Mouse (Mus musculus): ENCODE results near the gene Eif4e1b. TPM values are rescaled to one million over a fixed set of nuclear protein-coding genes. Genes with fewer than 3 reads are reported as not detected.
A peak's percentile ranks its signal among the peaks of the same experiment; 100 is the strongest.

The Eif4e1b gene
- polyA plus RNA-seq, 1 experiment from 2014 or later, result not detected

- no peak for DNase-seq (ENCODE audit: low spot score)
- ATAC-seq, result no peak
- 84% methylated on average over 6 of the region's 6 CpGs for WGBS
- no peak overlapping the region for H3K4me2 ChIP-seq (ENCODE audit: low read length)
- H3K4me1 ChIP-seq (ENCODE audit: control insufficient read depth, insufficient read depth, low read length), result no peaks in the 10 kb centered on the region
- H3K27ac ChIP-seq (ENCODE audit: low read depth, low read length), result no peak overlapping the region
- no peaks in the 10 kb centered on the region for H3K36me3 ChIP-seq (ENCODE audit: control insufficient read depth, insufficient read depth, low read length)
- H3K27me3 ChIP-seq (replicated peaks; ENCODE audit: control insufficient read depth, insufficient read depth, low read length), result no peaks in the 10 kb centered on the region
- no peak overlapping the region for H3K4me3 ChIP-seq (ENCODE audit: low read depth, low read length)
- no peak overlapping the region for H3K9ac ChIP-seq (ENCODE audit: low read length)
- H3K9me3 ChIP-seq (replicated peaks; ENCODE audit: control insufficient read depth, low read length), result no peaks in the 10 kb centered on the region
Measured at GRCm38 (mm10) chr13:54803010-54803409, 19.2 kb downstream of the Eif4e1b start.

DNA sequence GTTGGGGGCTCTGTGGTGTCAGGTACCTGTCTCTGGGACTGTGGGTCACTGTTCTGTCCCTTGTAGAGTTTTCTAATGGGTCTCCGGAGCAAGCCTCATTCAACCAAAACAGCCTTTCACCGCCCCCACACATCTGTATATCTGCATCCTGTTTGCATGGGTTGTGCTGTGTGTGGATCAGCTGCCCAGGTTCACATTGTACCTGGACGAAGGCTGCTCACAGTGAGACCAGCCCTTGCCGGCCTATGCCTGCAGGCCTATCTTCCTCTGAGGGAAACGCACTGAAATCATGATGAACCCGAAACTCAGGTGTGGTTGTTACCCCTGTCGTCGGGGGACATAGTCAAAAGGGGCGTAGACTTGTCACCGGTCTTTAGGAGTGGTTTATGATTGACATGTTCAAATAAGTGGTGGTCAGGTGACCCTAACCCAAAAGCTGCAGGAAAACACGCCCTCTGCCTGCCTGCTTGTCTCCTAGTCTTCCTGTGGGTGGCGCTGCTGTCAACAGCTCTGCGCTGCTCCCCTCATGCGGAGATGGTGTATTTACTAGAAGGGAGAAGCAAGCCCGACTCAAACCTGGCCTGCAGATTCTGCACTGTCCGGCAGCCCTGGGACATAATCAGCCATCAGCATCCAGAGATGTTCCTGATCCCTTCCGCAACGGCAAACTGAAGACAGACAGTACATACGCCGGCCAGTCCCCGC is 21.5 kb downstream of the Eif4e1b start:
- H3K27ac ChIP-seq (ENCODE audit: low read depth, low read length), result no peak overlapping the region
- H3K4me1 ChIP-seq (ENCODE audit: control insufficient read depth, insufficient read depth, low read length), result no peaks in the 10 kb centered on the region
- no peak overlapping the region for H3K4me3 ChIP-seq (ENCODE audit: low read depth, low read length)
- ATAC-seq, result peak; percentile 42; the same call in 1 of the 2 replicates
- DNase-seq (ENCODE audit: low spot score), result peak; percentile 65
- H3K9me3 ChIP-seq (replicated peaks; ENCODE audit: control insufficient read depth, low read length), result no peaks in the 10 kb centered on the region
- 37% methylated on average over 21 of the region's 21 CpGs for WGBS
- no peaks in the 10 kb centered on the region for H3K27me3 ChIP-seq (replicated peaks; ENCODE audit: control insufficient read depth, insufficient read depth, low read length)
- no peak overlapping the region for H3K9ac ChIP-seq (ENCODE audit: low read length)
- no peak overlapping the region for H3K4me2 ChIP-seq (ENCODE audit: low read length)
- H3K36me3 ChIP-seq (ENCODE audit: control insufficient read depth, insufficient read depth, low read length), result no peaks in the 10 kb centered on the region

GRCm38 (mm10) chr13:54806434-54806976 is 22.7 kb downstream of the Eif4e1b start:
- no peak for ATAC-seq
- no peaks in the 10 kb centered on the region for H3K4me1 ChIP-seq (ENCODE audit: control insufficient read depth, insufficient read depth, low read length)
- H3K36me3 ChIP-seq (ENCODE audit: control insufficient read depth, insufficient read depth, low read length), result no peaks in the 10 kb centered on the region
- no peak overlapping the region for H3K27ac ChIP-seq (ENCODE audit: low read depth, low read length)
- H3K9ac ChIP-seq (ENCODE audit: low read length), result no peak overlapping the region
- DNase-seq (ENCODE audit: low spot score), result no peak
- H3K4me2 ChIP-seq (ENCODE audit: low read length), result no peak overlapping the region
- no peak overlapping the region for H3K4me3 ChIP-seq (ENCODE audit: low read depth, low read length)
- H3K27me3 ChIP-seq (replicated peaks; ENCODE audit: control insufficient read depth, insufficient read depth, low read length), result no peaks in the 10 kb centered on the region
- no peaks in the 10 kb centered on the region for H3K9me3 ChIP-seq (replicated peaks; ENCODE audit: control insufficient read depth, low read length)
- 12% methylated on average over 13 of the region's 13 CpGs for WGBS

GRCm38 (mm10) chr13:54808067-54808466 is 24.3 kb downstream of the Eif4e1b start:
- Histone ChIP-seq H3K4me2 (ENCODE audit: low read length) (no peak overlapping the region), H3K27me3 (replicated peaks; ENCODE audit: control insufficient read depth, insufficient read depth, low read length) (no peaks in the 10 kb centered on the region), H3K36me3 (ENCODE audit: control insufficient read depth, insufficient read depth, low read length) (no peaks in the 10 kb centered on the region), H3K9me3 (replicated peaks; ENCODE audit: control insufficient read depth, low read length) (no peaks in the 10 kb centered on the region), H3K4me3 (ENCODE audit: low read depth, low read length) (no peak overlapping the region), H3K9ac (ENCODE audit: low read length) (no peak overlapping the region), H3K4me1 (ENCODE audit: control insufficient read depth, insufficient read depth, low read length) (no peaks in the 10 kb centered on the region), H3K27ac (ENCODE audit: low read depth, low read length) (no peak overlapping the region)
- no peak for ATAC-seq
- WGBS, result 85% methylated on average over 12 of the region's 12 CpGs
- no peak for DNase-seq (ENCODE audit: low spot score)

GRCm38 (mm10) chr13:54811476-54811875 is 27.7 kb downstream of the Eif4e1b start:
- Histone ChIP-seq H3K36me3 (ENCODE audit: control insufficient read depth, insufficient read depth, low read length) (no peaks in the 10 kb centered on the region), H3K27ac (ENCODE audit: low read depth, low read length) (no peak overlapping the region), H3K9ac (ENCODE audit: low read length) (no peak overlapping the region), H3K4me1 (ENCODE audit: control insufficient read depth, insufficient read depth, low read length) (no peaks in the 10 kb centered on the region), H3K27me3 (replicated peaks; ENCODE audit: control insufficient read depth, insufficient read depth, low read length) (no peaks in the 10 kb centered on the region), H3K9me3 (replicated peaks; ENCODE audit: control insufficient read depth, low read length) (no peaks in the 10 kb centered on the region), H3K4me2 (ENCODE audit: low read length) (no peak overlapping the region), H3K4me3 (ENCODE audit: low read depth, low read length) (no peak overlapping the region)
- no peak for DNase-seq (ENCODE audit: low spot score)
- no peak for ATAC-seq
- 71% methylated on average over 7 of the region's 7 CpGs for WGBS

DNA sequence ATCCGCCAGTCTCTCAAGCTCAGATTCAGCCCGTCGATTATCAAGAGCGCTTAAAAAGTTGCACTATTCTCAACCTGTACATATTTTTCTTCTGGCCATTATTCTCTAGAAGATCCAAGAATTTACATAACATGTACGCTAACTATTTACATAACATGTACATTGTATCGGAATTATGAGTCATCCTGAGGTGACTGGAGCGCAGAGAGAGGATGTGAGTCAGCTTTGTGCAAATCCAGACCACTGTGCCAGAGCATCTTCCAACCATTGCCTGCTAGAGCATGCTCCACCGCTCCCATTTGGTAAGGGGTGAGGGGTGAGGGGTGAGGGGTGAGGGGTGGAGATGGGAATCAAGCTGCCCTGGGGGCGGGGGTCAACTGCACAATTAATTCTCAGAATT is 29.6 kb downstream of the Eif4e1b start:
- no peak for DNase-seq (ENCODE audit: low spot score)
- 90% methylated on average over 9 of the region's 9 CpGs for WGBS
- H3K4me2 ChIP-seq (ENCODE audit: low read length), result no peak overlapping the region
- ATAC-seq, result no peak
- H3K27ac ChIP-seq (ENCODE audit: low read depth, low read length), result no peak overlapping the region
- H3K27me3 ChIP-seq (replicated peaks; ENCODE audit: control insufficient read depth, insufficient read depth, low read length), result no peaks in the 10 kb centered on the region
- no peak overlapping the region for H3K4me3 ChIP-seq (ENCODE audit: low read depth, low read length)
- H3K9ac ChIP-seq (ENCODE audit: low read length), result no peak overlapping the region
- H3K4me1 ChIP-seq (ENCODE audit: control insufficient read depth, insufficient read depth, low read length), result peaks cover 3% of the 10 kb centered on the region
- H3K36me3 ChIP-seq (ENCODE audit: control insufficient read depth, insufficient read depth, low read length), result no peaks in the 10 kb centered on the region
- no peaks in the 10 kb centered on the region for H3K9me3 ChIP-seq (replicated peaks; ENCODE audit: control insufficient read depth, low read length)

DNA sequence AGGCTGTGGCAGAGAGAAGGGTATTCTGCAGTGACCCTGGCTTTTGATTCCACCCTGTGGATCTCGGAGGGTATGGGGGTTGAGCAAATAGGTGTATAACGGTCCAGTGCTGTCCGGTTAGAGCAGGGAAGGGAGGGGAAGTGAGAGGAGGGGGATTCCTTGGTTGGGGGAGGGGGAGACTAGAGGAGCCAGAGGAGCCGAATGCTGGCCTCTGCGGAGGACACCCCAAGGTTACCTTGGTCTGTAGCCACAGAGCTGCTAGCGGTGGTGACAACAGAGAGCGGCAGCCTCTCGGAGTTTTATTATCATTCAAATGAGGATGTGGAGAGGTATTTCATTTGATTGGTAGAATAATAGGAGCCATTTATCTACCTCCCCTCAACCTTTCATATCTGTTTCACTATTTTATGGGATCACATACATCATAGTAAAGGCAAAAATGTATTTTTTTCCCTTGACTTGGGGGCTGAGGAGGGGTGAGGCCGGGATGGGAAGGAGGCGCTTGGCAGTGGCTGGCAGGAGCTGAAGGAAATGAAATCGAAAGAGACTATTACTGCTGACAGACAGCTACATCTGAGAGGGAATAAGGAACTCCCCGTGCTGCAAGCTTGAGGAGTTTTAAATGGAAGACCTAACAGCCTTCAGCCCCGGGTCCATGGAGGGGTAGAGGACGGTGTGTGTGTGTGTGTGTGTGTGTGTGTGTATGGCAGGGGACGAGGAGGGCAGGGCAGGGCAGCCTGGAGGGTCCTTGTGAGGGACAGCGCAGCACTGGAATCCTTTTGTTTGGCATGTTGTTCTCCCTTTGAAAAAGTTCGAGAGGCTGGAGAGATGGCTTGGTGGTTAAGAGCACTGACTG is 34.8 kb downstream of the Eif4e1b start:
- H3K27me3 ChIP-seq (replicated peaks; ENCODE audit: control insufficient read depth, insufficient read depth, low read length), result no peaks in the 10 kb centered on the region
- 0 out of 2 replicates have a peak overlapping the region, but pooled peaks have one; percentile 13 for H3K9ac ChIP-seq (ENCODE audit: low read length)
- no peak overlapping the region; the same call in 1 of the 2 replicates for H3K4me2 ChIP-seq (ENCODE audit: low read length)
- ATAC-seq (peak; percentile 48), DNase-seq (ENCODE audit: low spot score) (peak; percentile 55)
- H3K27ac ChIP-seq (ENCODE audit: low read depth, low read length), result peak overlapping the region; percentile 66
- no peak overlapping the region for H3K4me3 ChIP-seq (ENCODE audit: low read depth, low read length)
- H3K4me1 ChIP-seq (ENCODE audit: control insufficient read depth, insufficient read depth, low read length), result peaks cover 4% of the 10 kb centered on the region
- WGBS, result 13% methylated on average over 17 of the region's 17 CpGs
- no peaks in the 10 kb centered on the region for H3K36me3 ChIP-seq (ENCODE audit: control insufficient read depth, insufficient read depth, low read length)
- H3K9me3 ChIP-seq (replicated peaks; ENCODE audit: control insufficient read depth, low read length), result no peaks in the 10 kb centered on the region

DNA sequence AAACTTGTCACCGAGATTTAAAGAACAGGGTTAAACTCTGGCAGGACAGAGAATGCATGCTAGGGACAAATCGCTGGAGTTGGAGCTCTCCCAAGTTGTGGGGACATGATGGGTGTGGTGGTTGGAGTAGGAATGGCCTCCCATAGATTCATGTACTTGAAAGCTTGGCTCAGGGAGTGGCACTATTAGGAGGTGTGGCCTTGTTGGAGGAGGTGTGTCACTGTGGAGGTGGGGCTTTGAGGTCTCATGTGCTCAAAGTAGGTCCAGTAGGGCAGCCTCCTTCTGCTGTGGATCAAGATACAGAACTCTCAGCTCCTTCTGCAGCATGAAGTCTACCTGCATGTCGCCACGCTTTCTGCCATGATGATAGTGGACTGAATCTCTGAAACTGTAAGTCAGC is 37.3 kb downstream of the Eif4e1b start:
- DNase-seq (ENCODE audit: low spot score) (no peak), ATAC-seq (no peak)
- H3K9me3 ChIP-seq (replicated peaks; ENCODE audit: control insufficient read depth, low read length), result no peaks in the 10 kb centered on the region
- no peaks in the 10 kb centered on the region for H3K36me3 ChIP-seq (ENCODE audit: control insufficient read depth, insufficient read depth, low read length)
- no peak overlapping the region for H3K9ac ChIP-seq (ENCODE audit: low read length)
- no peak overlapping the region for H3K4me3 ChIP-seq (ENCODE audit: low read depth, low read length)
- WGBS, result 87% methylated on average over 4 of the region's 4 CpGs
- peaks cover 11% of the 10 kb centered on the region for H3K4me1 ChIP-seq (ENCODE audit: control insufficient read depth, insufficient read depth, low read length)
- H3K4me2 ChIP-seq (ENCODE audit: low read length), result no peak overlapping the region
- H3K27me3 ChIP-seq (replicated peaks; ENCODE audit: control insufficient read depth, insufficient read depth, low read length), result no peaks in the 10 kb centered on the region
- H3K27ac ChIP-seq (ENCODE audit: low read depth, low read length), result no peak overlapping the region

GRCm38 (mm10) chr13:54821931-54822330 is 38.1 kb downstream of the Eif4e1b start:
- Histone ChIP-seq H3K9ac (ENCODE audit: low read length) (no peak overlapping the region), H3K27me3 (replicated peaks; ENCODE audit: control insufficient read depth, insufficient read depth, low read length) (no peaks in the 10 kb centered on the region), H3K4me3 (ENCODE audit: low read depth, low read length) (no peak overlapping the region), H3K9me3 (replicated peaks; ENCODE audit: control insufficient read depth, low read length) (no peaks in the 10 kb centered on the region), H3K4me1 (ENCODE audit: control insufficient read depth, insufficient read depth, low read length) (peaks cover 11% of the 10 kb centered on the region), H3K4me2 (ENCODE audit: low read length) (no peak overlapping the region), H3K27ac (ENCODE audit: low read depth, low read length) (no peak overlapping the region), H3K36me3 (ENCODE audit: control insufficient read depth, insufficient read depth, low read length) (no peaks in the 10 kb centered on the region)
- ATAC-seq (no peak), DNase-seq (ENCODE audit: low spot score) (no peak)
- 85% methylated on average over 2 of the region's 2 CpGs for WGBS

Data from forebrain, embryonic 14.5 days (tissue).